Mouse (Mus musculus) megakaryocyte, embryonic 14.5 days (primary cell): Measurements from ENCODE around the gene Brinp2.

Source experiments
- FLI1 ChIP-seq: IDR thresholded peaks from 2 replicates; pipeline ENCODE4 v1.6.1; 2012; ENCODE audit warnings: low read length, inconsistent platforms, mixed read lengths
- GATA1 ChIP-seq: IDR thresholded peaks from 3 replicates; pipeline ENCODE4 v1.6.1; 2012; ENCODE audit warnings: mixed read lengths, low read length, inconsistent platforms, borderline replicate concordance

- TF ChIP-seq GATA1 (no peak), FLI1 (no peak)
These were observed 32.9 kb upstream of the Brinp2 start for GRCm38 (mm10) chr1:158388995-158389394.
